Mouse (Mus musculus) right cerebral cortex, postnatal 25 days (tissue): ENCODE results near the gene Mef2c.

Source experiments
- DNase-seq: peaks from one replicate; pipeline ENCODE4 v3.0.0; 2022

Mef2c gene

DNA sequence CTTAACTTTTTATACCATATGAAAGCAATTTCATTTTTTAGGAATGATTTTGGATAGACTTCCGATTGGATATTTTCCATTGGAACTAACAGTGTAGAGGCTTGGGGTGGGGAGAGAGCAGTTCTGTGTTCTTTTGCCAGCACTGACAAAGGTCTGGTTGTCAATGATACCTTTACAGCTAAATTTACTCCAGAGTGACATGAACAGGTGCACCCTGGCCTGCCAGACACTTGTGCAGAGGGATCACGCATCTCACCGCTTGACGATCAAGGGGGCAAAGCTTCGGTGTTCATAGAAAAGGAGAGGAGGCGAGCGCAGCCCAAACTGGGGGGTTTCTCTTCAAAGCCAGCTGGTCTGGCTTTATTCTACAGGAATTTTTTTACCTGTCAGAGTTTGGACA is at the start of gene Mef2c:
TSS of gene Mef2c (plus strand) at position 116 of the 400 bp plus-strand sequence.
- DNase-seq, result no peak

DNA sequence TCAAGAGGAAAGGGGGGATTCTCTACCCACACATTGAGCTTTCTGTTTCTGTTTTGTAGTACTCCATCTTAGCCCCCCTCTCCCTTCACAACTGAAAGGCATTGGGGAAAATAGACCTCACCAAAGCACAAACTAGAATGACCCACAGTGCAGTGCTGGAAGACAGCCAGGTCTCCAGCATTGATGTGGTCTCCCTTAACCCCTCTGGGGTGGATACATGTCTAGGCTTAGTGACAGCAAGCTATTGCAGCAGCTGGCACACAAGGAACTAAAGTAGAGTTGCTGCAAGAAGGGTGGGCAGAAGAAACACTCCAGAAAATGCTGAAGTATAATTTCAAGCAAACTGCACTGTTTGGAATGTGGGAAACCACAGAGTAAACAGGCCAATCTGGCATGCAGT is 45.1 kb upstream of the Mef2c start:
- no peak for DNase-seq

DNA sequence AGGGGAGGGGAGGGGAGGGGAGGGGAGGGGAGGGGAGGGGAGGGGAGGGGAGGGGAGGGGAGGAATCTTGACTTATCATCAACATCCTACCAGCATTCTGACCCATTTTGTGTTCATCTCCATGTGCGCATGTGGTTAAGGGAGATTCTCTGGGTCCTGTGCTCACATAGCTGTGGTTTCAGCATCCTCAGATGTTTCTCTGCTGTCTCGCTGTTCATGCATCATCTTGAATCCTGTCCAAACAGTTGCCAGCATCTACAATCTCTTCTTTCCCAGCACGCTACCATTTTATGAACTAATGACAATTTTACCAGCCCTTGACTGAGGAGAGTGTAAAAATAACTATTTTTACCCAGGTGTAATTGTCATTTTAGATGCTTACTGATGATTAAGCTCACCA is 44.2 kb upstream of the Mef2c start:
- no peak for DNase-seq

- no peak for DNase-seq
Measured at GRCm38 (mm10) chr13:83460620-83461019, 43.2 kb upstream of the Mef2c start.

DNA sequence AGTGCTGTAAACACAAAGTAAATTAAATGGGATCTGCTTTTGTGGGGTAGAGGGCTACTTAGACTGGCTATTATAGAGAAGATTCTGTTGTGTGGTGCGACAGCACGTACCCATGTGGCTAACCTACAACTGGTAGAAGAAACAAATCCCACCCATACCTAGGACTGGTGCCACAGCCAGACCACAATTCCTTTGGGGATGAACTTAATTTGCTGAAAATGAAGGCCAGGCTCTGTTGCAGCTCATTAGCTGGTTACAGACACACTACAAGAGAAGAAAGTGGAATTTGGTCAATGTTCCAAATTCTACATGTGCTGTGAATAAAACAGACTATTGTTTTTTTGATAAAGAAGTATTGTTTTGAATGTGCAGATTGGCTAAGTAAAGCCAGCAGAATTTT is 42.3 kb upstream of the Mef2c start:
- no peak for DNase-seq

GRCm38 (mm10) chr13:83466756-83467155 is 37.1 kb upstream of the Mef2c start:
- DNase-seq, result no peak

DNA sequence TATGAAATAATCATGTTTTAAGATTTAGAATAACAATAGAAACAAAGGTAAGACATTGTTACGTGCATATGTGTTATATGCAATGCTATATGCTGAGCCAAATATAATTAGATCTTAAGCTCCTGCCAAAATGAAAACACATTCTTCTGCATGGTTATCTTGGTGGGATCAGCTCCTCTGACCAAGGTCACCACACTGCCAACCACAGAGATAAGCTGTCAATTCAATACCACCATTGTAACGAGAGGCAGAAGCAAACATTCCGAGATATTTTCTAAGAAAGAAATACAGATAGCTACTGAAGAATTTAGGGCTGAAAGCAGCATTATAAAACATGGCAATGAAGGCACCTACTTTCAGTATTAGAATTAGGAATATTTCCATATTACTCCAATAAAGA is 35.0 kb upstream of the Mef2c start:
- DNase-seq, result no peak

DNA sequence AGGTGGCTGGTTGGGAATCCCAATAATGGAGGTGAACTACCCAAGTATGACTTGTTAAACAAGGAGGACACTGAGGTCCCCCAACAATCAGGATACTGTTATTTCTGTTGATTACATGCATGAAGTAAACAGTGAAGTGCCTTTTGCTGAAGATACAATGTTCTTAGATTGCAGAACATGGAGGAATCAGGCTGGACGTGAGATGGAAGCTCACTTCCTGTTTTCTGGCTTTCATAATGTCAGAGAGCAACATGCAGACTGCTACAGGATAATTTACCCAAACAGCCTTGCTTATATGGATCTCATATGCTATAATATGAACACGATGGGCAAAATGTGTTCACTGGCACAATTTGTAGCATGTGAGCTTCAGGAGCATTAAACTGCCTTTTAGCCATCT is 30.1 kb upstream of the Mef2c start:
- no peak for DNase-seq

DNA sequence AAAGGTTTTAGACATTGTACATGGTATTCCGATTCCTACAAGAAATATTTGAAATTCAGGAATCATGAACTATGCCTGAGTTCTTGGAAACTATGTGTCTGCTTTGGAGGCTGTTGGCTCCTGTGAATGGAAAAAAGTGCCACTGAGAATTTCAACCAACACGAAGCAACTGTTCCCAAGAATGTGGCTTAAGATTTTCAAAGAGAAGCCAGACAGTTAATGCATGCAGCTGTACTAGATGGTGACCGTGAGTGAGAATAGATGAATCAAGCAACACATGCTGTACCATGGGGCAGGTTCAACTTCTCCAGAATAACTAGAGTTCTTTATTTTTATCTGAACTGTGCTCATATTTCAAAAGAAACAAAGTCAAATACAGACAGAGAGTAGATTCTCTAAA is 23.4 kb upstream of the Mef2c start:
- DNase-seq, result no peak

DNA sequence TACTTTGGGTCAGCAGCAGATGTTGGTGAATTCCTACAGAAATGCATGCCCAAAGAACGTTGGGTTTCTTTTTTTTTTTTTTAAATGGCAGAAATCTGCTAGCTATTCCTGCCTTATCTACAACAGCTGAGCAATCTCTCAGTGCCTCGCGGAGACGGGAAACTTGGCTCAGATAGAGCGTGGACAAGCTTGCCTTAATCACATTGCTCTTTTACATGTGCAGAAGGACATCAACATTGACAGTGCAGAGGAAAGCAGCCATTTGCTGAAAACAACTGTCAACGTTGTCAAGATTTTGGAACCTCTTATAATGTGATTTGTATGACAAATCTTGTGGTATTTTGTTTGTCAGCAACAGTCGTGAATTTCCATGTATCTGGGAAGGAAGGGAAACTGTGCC is 22.5 kb upstream of the Mef2c start:
- DNase-seq, result no peak

DNA sequence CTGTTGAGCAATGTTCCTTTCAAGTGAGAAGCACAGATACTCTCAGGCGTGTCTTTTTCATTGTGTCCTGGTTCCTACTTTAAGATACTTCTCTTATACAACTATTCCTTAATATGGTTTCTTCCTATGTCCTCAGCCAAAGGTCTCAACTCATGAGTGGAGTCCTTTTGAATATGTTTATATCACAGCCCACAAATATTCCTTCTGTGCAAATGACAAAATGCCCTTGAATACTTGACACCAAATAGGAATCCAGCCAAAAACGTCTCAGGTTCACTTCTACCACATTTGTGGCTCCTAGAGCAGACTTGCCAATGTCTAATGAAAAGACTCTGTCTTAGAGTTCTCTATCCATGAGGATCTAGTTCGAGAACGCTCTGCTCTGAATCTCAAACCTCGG is 21.7 kb upstream of the Mef2c start:
- DNase-seq, result no peak

- no peak for DNase-seq
Measured at GRCm38 (mm10) chr13:83484215-83484614, 19.6 kb upstream of the Mef2c start.

DNA sequence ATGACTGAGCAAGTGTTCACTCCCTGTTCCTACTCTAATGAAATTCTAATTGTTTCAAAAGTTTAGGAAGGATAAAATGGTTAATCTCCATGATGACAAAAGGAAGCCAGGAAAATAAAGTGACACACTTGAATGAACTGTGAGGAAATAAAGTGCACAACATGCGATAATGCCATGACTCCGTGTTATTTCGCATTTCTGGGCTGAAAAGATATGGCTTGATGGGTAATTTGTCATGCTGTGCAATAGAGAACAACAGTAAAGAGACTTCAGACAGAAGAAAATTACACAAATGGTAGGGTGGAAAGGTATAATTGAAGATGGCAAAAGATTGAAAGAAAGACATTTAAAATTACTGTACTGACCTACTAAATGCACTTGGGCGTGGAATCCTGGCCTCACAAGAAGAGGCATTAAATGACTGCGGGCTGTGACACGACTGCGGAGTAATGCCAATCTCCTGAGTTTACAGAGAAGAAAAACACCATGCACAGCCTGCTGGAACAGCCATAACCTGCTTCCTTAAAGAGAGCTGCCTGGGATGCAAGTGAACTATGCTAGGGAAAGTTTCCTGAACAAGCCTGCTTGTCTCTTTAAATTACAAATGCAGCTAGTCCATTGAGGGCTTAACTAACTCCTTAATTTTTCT is 19.0 kb upstream of the Mef2c start:
- no peak for DNase-seq

GRCm38 (mm10) chr13:83492051-83492450 is 11.8 kb upstream of the Mef2c start:
- DNase-seq, result no peak

DNA sequence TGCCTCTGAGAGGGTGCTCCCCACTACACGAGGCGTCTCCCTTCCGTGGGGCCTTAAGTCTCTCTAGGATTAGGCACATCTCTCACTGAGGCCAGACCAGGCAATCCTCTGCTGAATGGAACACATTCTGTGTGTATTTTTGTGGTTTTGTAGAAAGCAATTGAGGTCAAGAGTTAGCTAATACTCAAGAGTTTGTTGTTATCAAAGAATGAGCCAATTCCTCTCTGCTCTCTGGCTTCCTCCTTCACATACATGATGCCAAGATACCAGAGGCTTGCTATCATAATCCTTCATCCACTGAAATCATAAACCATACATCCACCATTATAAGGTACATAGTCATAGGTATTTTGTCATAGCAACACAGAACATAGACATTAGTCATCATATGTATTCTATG is 6.1 kb upstream of the Mef2c start:
- no peak for DNase-seq

- no peak for DNase-seq
Measured at GRCm38 (mm10) chr13:83499526-83499925, 4.3 kb upstream of the Mef2c start.

DNA sequence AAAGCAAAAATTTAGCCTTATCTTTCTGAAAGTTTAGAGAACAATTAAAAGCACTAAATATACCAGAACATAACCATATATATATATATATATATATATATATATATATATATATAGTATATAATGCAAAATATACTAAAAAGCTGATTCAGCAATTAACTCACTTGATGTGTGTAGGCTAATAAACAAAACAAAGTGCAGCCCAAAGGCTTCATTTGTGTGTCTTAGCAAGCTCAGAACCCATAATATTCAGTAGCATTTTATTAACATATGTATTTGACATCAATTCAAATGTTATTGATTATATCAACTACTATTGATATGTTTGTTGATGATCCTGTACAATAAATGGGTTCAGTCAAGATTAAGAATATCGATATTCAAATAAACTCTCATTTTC is 3.9 kb downstream of the Mef2c start:
- no peak for DNase-seq

DNA sequence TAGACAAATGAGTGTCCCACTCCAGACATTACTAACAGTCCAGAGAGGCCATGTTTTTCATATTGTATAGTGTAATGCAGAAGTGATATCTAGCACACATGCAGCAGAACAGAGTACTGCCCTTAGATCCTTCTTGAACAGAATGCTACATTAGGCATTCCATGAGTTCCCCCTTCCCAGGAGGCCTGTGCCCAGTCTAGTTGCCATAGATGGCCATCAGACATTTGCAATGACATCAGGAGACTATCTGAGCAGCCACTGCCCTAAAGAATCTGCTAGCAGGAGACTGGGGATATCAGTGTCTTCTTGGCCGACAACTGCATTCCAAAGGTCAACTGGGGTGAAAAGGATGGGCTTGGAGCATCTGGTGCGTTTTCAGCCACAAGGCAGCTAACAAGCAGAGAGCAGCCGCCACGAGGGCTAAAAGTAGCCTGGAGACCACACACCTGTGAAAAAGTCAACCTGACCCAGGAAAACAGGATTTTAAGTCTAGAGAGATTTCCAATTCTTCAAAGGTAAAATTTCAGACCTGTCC is 11.2 kb downstream of the Mef2c start:
- DNase-seq, result no peak

DNA sequence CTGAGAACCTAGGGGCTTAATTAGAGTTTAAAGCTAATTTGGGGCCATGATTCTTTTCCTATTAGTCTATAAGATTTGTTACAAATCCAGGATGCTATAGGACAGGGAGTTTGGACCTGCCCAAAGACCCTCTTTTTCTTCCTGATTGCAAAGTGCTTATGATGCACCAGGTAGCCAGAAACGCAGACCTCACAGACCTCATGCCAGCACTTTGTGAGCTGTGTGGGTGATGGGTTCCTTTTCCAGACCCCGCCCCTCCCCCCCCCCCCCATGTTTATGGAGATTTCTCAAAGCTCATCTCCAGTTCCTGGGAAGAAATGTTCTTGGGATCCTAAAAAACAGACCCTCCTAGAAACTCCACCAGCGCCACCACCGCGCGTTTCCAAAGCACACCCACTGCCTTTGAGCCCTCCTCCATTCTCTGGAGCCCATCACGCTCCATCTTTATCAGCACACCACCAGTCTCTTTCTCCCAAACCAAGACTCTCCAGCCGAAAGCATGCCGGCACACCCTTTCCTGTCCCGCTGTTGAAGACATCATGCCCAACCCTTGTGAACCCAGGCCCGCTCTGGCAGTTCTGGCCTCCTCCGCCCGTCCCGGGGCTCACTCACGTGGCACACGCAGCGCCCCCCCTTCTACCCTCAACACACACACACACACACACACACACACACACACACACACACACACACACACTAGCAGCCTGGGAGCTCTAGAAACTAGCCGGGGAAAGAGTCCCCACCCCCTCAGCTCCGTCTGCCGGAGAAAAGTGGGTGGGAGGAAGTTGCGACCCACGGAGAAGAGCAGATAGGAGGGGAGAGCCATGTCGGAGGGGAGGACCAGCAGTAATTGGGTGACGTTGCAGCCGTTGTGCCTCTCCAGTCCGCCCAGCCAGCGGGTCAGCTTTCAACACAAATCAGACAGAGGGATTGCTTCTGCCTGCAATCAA is 14.1 kb downstream of the Mef2c start:
- peak; percentile 76 for DNase-seq

- no peak for DNase-seq
Measured at GRCm38 (mm10) chr13:83520807-83521206, 17.0 kb downstream of the Mef2c start.

GRCm38 (mm10) chr13:83523232-83523969 is 19.6 kb downstream of the Mef2c start:
- peak; percentile 67 for DNase-seq

- peak; percentile 76 for DNase-seq
Measured at GRCm38 (mm10) chr13:83524159-83524901, 20.5 kb downstream of the Mef2c start.
